Mouse (Mus musculus) embryonic facial prominence, embryonic 13.5 days (tissue): ENCODE data around the gene Trappc13. TPM values are rescaled to one million over a fixed set of nuclear protein-coding genes. Genes with fewer than 3 reads are reported as not detected.

Source experiments
- ATAC-seq: fragments of 200-750 bp; cut with Nextera tagmentation; 2 replicates; pipeline ENCODE4 v1.8.0; 2017; ENCODE audit warnings: low read depth; ENCODE audit not compliant: insufficient number of reproducible peaks, insufficient read depth, low FRiP score, low TSS enrichment
- H3K27ac ChIP-seq: fragments of 300-500 bp; sonication (generic); 2 replicates; pipeline ENCODE4 v1.5.1; 2015; ENCODE audit warnings: moderate library complexity, mild to moderate bottlenecking, inconsistent platforms
- H3K27me3 ChIP-seq: fragments of 300-500 bp; sonication (generic); 2 replicates; pipeline ENCODE4 v1.6.1; 2015; ENCODE audit warnings: mild to moderate bottlenecking, inconsistent platforms
- H3K36me3 ChIP-seq: fragments of 300-500 bp; sonication (generic); 2 replicates; pipeline ENCODE4 v1.6.1; 2015; ENCODE audit warnings: mild to moderate bottlenecking, inconsistent platforms
- H3K4me1 ChIP-seq: fragments of 300-500 bp; sonication (generic); 2 replicates; pipeline ENCODE4 v1.6.1; 2015; ENCODE audit warnings: inconsistent platforms
- H3K4me2 ChIP-seq: fragments of 300-500 bp; sonication (generic); 2 replicates; pipeline ENCODE4 v1.6.1; 2015; ENCODE audit warnings: moderate library complexity, mild to moderate bottlenecking, inconsistent platforms
- H3K4me3 ChIP-seq: fragments of 300-500 bp; sonication (generic); 2 replicates; pipeline ENCODE4 v1.5.1; 2015; ENCODE audit warnings: mild to moderate bottlenecking, inconsistent platforms
- H3K9ac ChIP-seq: fragments of 300-500 bp; sonication (generic); 2 replicates; pipeline ENCODE4 v1.6.1; 2015; ENCODE audit warnings: mild to moderate bottlenecking, inconsistent platforms
- H3K9me3 ChIP-seq: fragments of 300-500 bp; sonication (generic); 2 replicates; pipeline ENCODE4 v1.6.1; 2016; ENCODE audit warnings: inconsistent platforms
- WGBS: fragments of 180-500 bp; shearing (Covaris S2); methylation state at CpG from one replicate; pipeline ENCODE4 v1.1.7; 2015; ENCODE audit warnings: mixed read lengths; 5-methylcytosine and 5-hydroxymethylcytosine counted together
- polyA plus RNA-seq: library from polyadenylated mRNA; unstranded; fragments of >200 nt; fragmentation: Nextera tagmentation; extraction: Ambion mirVana; gene quantifications from 2 replicates; pipeline ENCODE4 v1.2.1, GENCODE M21; 2015

Trappc13 gene
- polyA plus RNA-seq, 1 experiment from 2014 or later = 64.5 TPM

GRCm38 (mm10) chr13:104155106-104155505 lies 23.2 kb downstream of the Trappc13 start:
- Histone ChIP-seq H3K4me1 (peaks cover 11% of the 10 kb centered on the region; the same call in 1 of the 2 replicates), H3K27me3 (no peaks in the 10 kb centered on the region), H3K36me3 (peaks cover 42% of the 10 kb centered on the region), H3K9me3 (no peaks in the 10 kb centered on the region), H3K27ac (peak overlapping the region; percentile 39), H3K9ac (no peak overlapping the region), H3K4me3 (no peak overlapping the region), H3K4me2 (no peak overlapping the region)
- WGBS = 66% methylated on average over 7 of the region's 7 CpGs
- ATAC-seq = no peak

- 94% methylated on average over 5 of the region's 5 CpGs for WGBS
- Histone ChIP-seq H3K27ac (no peak overlapping the region), H3K27me3 (no peaks in the 10 kb centered on the region), H3K4me3 (no peak overlapping the region), H3K9me3 (no peaks in the 10 kb centered on the region), H3K4me1 (peaks cover 11% of the 10 kb centered on the region; the same call in 1 of the 2 replicates), H3K4me2 (no peak overlapping the region), H3K36me3 (peaks cover 40% of the 10 kb centered on the region), H3K9ac (no peak overlapping the region)
- no peak for ATAC-seq
These were observed 24.1 kb downstream of the Trappc13 start for GRCm38 (mm10) chr13:104154180-104154579.

GRCm38 (mm10) chr13:104145646-104146045 lies 32.6 kb downstream of the Trappc13 start:
- Histone ChIP-seq H3K4me2 (no peak overlapping the region), H3K27ac (no peak overlapping the region), H3K27me3 (no peaks in the 10 kb centered on the region), H3K36me3 (peaks cover 79% of the 10 kb centered on the region), H3K4me3 (no peak overlapping the region), H3K9ac (no peak overlapping the region), H3K9me3 (no peaks in the 10 kb centered on the region), H3K4me1 (no peaks in the 10 kb centered on the region)
- WGBS = 92% methylated on average over 3 of the region's 3 CpGs
- ATAC-seq = no peak

- H3K4me3 ChIP-seq = no peak overlapping the region
- ATAC-seq = no peak
- WGBS = 87% methylated on average over 9 of the region's 9 CpGs
- H3K9me3 ChIP-seq = no peaks in the 10 kb centered on the region
- H3K4me1 ChIP-seq = no peaks in the 10 kb centered on the region
- H3K36me3 ChIP-seq = peaks cover 86% of the 10 kb centered on the region
- H3K27ac ChIP-seq = no peak overlapping the region
- no peak overlapping the region for H3K9ac ChIP-seq
- H3K4me2 ChIP-seq = no peak overlapping the region
- H3K27me3 ChIP-seq = no peaks in the 10 kb centered on the region
These were observed 33.4 kb downstream of the Trappc13 start for GRCm38 (mm10) chr13:104144871-104145270.

GRCm38 (mm10) chr13:104139369-104140209 lies 38.7 kb downstream of the Trappc13 start:
- no peak overlapping the region for H3K4me2 ChIP-seq
- WGBS = 41% methylated on average over 13 of the region's 13 CpGs
- no peak overlapping the region for H3K4me3 ChIP-seq
- peaks cover 58% of the 10 kb centered on the region for H3K36me3 ChIP-seq
- H3K27me3 ChIP-seq = no peaks in the 10 kb centered on the region
- 0 out of 2 replicates have a peak, but pooled peaks cover 3% of the 10 kb centered on the region for H3K4me1 ChIP-seq
- H3K9ac ChIP-seq = no peak overlapping the region
- H3K9me3 ChIP-seq = no peaks in the 10 kb centered on the region
- H3K27ac ChIP-seq = no peak overlapping the region
- peak; percentile 26; the same call in 1 of the 2 replicates for ATAC-seq

- Histone ChIP-seq H3K4me2 (no peak overlapping the region), H3K27ac (no peak overlapping the region), H3K9me3 (no peaks in the 10 kb centered on the region), H3K9ac (no peak overlapping the region), H3K36me3 (peaks cover 38% of the 10 kb centered on the region), H3K4me1 (0 out of 2 replicates have a peak, but pooled peaks cover under 1% of the 10 kb centered on the region), H3K27me3 (no peaks in the 10 kb centered on the region), H3K4me3 (no peak overlapping the region)
- no peak for ATAC-seq
- WGBS = 87% methylated on average over 4 of the region's 4 CpGs
These were observed 43.7 kb downstream of the Trappc13 start for GRCm38 (mm10) chr13:104134510-104135085.

- Histone ChIP-seq H3K4me3 (no peak overlapping the region), H3K27me3 (no peaks in the 10 kb centered on the region), H3K27ac (no peak overlapping the region), H3K9me3 (no peaks in the 10 kb centered on the region), H3K4me2 (no peak overlapping the region), H3K9ac (no peak overlapping the region), H3K4me1 (no peaks in the 10 kb centered on the region), H3K36me3 (peaks cover 34% of the 10 kb centered on the region)
- ATAC-seq = no peak
- WGBS = 86% methylated on average over 2 of the region's 2 CpGs
These were observed 45.7 kb downstream of the Trappc13 start for GRCm38 (mm10) chr13:104132561-104132960.

- ATAC-seq = no peak
- H3K4me1 ChIP-seq = no peaks in the 10 kb centered on the region
These were observed 54.4 kb downstream of the Trappc13 start for GRCm38 (mm10) chr13:104123662-104124381.

GRCm38 (mm10) chr13:104122078-104122840 lies 56.0 kb downstream of the Trappc13 start:
- 61% methylated on average over 17 of the region's 17 CpGs for WGBS
- H3K36me3 ChIP-seq = peaks cover 28% of the 10 kb centered on the region
- ATAC-seq = no peak
- no peak overlapping the region for H3K4me3 ChIP-seq
- H3K4me2 ChIP-seq = no peak overlapping the region
- no peaks in the 10 kb centered on the region for H3K4me1 ChIP-seq
- no peaks in the 10 kb centered on the region for H3K27me3 ChIP-seq
- no peak overlapping the region for H3K27ac ChIP-seq
- no peak overlapping the region for H3K9ac ChIP-seq
- H3K9me3 ChIP-seq = no peaks in the 10 kb centered on the region

More at GRCm38 (mm10) chr13:104123662-104124381, 54.4 kb downstream of the Trappc13 start:
- Histone ChIP-seq H3K27me3 (no peaks in the 10 kb centered on the region), H3K36me3 (peaks cover 22% of the 10 kb centered on the region), H3K4me3 (no peak overlapping the region), H3K9ac (no peak overlapping the region), H3K4me2 (no peak overlapping the region), H3K9me3 (no peaks in the 10 kb centered on the region), H3K27ac (no peak overlapping the region)
- 88% methylated on average over 20 of the region's 20 CpGs for WGBS

GRCm38 (mm10) chr13:104114827-104115226 lies 63.4 kb downstream of the Trappc13 start:
- Histone ChIP-seq H3K9ac (no peak overlapping the region), H3K4me1 (peaks cover 25% of the 10 kb centered on the region), H3K27me3 (no peaks in the 10 kb centered on the region), H3K36me3 (peaks cover 23% of the 10 kb centered on the region), H3K4me3 (no peak overlapping the region), H3K9me3 (peaks cover 3% of the 10 kb centered on the region; the same call in 1 of the 2 replicates), H3K27ac (no peak overlapping the region), H3K4me2 (no peak overlapping the region)
- WGBS = 93% methylated on average over 2 of the region's 2 CpGs
- no peak for ATAC-seq

- peaks cover 3% of the 10 kb centered on the region; the same call in 1 of the 2 replicates for H3K9me3 ChIP-seq
- peaks cover 25% of the 10 kb centered on the region for H3K4me1 ChIP-seq
- 90% methylated on average over 4 of the region's 4 CpGs for WGBS
- H3K36me3 ChIP-seq = peaks cover 18% of the 10 kb centered on the region
- no peak for ATAC-seq
- H3K27ac ChIP-seq = no peak overlapping the region
- H3K9ac ChIP-seq = no peak overlapping the region
- H3K4me2 ChIP-seq = no peak overlapping the region
- H3K4me3 ChIP-seq = no peak overlapping the region
- no peaks in the 10 kb centered on the region for H3K27me3 ChIP-seq
These were observed 64.5 kb downstream of the Trappc13 start for GRCm38 (mm10) chr13:104113782-104114181.
